Mouse (Mus musculus) lung, embryonic 14.5 days (tissue): Measurements from ENCODE around the gene Ang2. TPM values are rescaled to one million over a fixed set of nuclear protein-coding genes. Genes with fewer than 3 reads are reported as not detected.

ENCODE experiments used
- ATAC-seq: fragments of 200-750 bp; cut with Nextera tagmentation; 2 replicates; pipeline ENCODE4 v1.8.0; 2017; ENCODE audit warnings: mild to moderate bottlenecking, moderate TSS enrichment, moderate library complexity; ENCODE audit not compliant: insufficient read depth
- DNase-seq: peaks from one replicate; pipeline ENCODE4 v3.0.0-alpha.2; 2015
- H3K27ac ChIP-seq: fragments of 300-500 bp; sonication (generic); 2 replicates; pipeline ENCODE4 v1.5.1; 2014; ENCODE audit warnings: low read depth, mild to moderate bottlenecking, moderate library complexity
- H3K27me3 ChIP-seq: fragments of 300-500 bp; sonication (generic); 2 replicates; pipeline ENCODE4 v1.6.1; 2014; ENCODE audit warnings: low read length, control low read depth; ENCODE audit not compliant: insufficient read depth
- H3K36me3 ChIP-seq: fragments of 300-500 bp; sonication (generic); 2 replicates; pipeline ENCODE4 v1.6.1; 2014; ENCODE audit warnings: control low read depth; ENCODE audit not compliant: insufficient read depth
- H3K4me1 ChIP-seq: fragments of 300-500 bp; sonication (generic); 2 replicates; pipeline ENCODE4 v1.6.1; 2014; ENCODE audit warnings: antibody characterized with exemption, control low read depth; ENCODE audit not compliant: insufficient read depth
- H3K4me2 ChIP-seq: fragments of 300-500 bp; sonication (generic); 2 replicates; pipeline ENCODE4 v1.6.1; 2014; ENCODE audit warnings: mild to moderate bottlenecking
- H3K4me3 ChIP-seq: fragments of 300-500 bp; sonication (generic); 2 replicates; pipeline ENCODE4 v1.5.1; 2014; ENCODE audit warnings: low read depth, low read length
- H3K9ac ChIP-seq: fragments of 300-500 bp; sonication (generic); 2 replicates; pipeline ENCODE4 v1.6.1; 2014
- H3K9me3 ChIP-seq: fragments of 300-500 bp; sonication (generic); 2 replicates; pipeline ENCODE4 v1.6.1; 2016; ENCODE audit warnings: low read depth, low read length, control low read depth
- CTCF ChIP-seq: IDR thresholded peaks from 2 replicates; pipeline ENCODE4 v1.5.1; 2016; ENCODE audit warnings: antibody characterized with exemption, low read depth
- WGBS: fragments of 180-500 bp; shearing (Covaris S2); extraction: QIAGEN DNeasy Blood & Tissue Kit; methylation state at CpG from one replicate; pipeline ENCODE4 v1.1.7; 2014; 5-methylcytosine and 5-hydroxymethylcytosine counted together
- polyA plus RNA-seq: library from polyadenylated mRNA; unstranded; fragments of >200 nt; fragmentation: Nextera tagmentation; extraction: Ambion mirVana; gene quantifications from 2 replicates; pipeline ENCODE4 v1.2.1, GENCODE M21; 2014

Ang2 gene
- polyA plus RNA-seq, 1 experiment from 2014 or later, result not detected

DNA sequence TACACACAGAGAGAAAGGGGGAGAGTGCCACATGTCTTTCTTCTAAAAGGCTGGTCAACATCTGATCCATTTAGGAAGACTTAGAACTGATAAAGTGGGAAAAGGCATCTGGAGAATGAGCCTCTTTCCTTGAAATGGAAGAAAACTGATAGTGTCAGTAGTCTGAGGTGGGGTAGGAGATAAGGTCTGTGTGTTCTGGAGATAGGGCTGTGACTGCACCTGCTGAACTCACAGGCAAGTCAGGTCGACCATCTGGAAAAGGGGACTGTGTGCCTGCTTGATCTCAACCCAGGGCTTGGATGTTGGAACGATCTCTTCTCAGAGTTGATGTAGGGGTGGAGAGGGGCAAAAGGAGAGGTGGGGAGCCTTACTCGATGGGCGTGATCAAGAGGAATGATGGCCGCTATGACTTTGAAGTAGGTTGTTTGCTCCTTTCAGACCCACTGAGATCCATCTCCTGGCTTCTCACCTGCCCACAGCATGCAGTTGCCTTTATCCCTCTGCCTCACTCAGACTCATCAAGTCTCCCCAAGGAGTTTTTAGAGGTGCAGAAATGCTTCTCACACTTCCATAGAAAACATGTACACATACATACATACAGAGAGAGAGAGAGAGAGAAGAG lies 46.6 kb downstream of the Ang2 start:
- no peak for TF ChIP-seq CTCF
- no peak overlapping the region for H3K27ac ChIP-seq
- 30% methylated on average over 5 of the region's 5 CpGs for WGBS

GRCm38 (mm10) chr14:51150206-51150831 lies 48.6 kb downstream of the Ang2 start:
- Histone ChIP-seq H3K4me2 (no peak overlapping the region), H3K27ac (no peak overlapping the region), H3K9me3 (no peaks in the 10 kb centered on the region), H3K4me3 (no peak overlapping the region), H3K4me1 (no peaks in the 10 kb centered on the region), H3K36me3 (no peaks in the 10 kb centered on the region), H3K9ac (no peak overlapping the region), H3K27me3 (no peaks in the 10 kb centered on the region)
- TF ChIP-seq CTCF, result no peak
- WGBS, result 75% methylated on average over 3 of the region's 3 CpGs
- DNase-seq (no peak), ATAC-seq (no peak)

More for the DNA sequence above, 46.6 kb downstream of the Ang2 start:
- ATAC-seq (no peak), DNase-seq (no peak)
- Histone ChIP-seq H3K9ac (no peak overlapping the region), H3K4me1 (no peaks in the 10 kb centered on the region), H3K27me3 (no peaks in the 10 kb centered on the region), H3K4me2 (no peak overlapping the region), H3K9me3 (no peaks in the 10 kb centered on the region), H3K4me3 (no peak overlapping the region), H3K36me3 (no peaks in the 10 kb centered on the region)

- H3K4me2 ChIP-seq, result no peak overlapping the region
- no peak for TF ChIP-seq CTCF
- H3K27ac ChIP-seq, result no peak overlapping the region
- H3K4me1 ChIP-seq, result no peaks in the 10 kb centered on the region
- H3K36me3 ChIP-seq, result no peaks in the 10 kb centered on the region
- H3K27me3 ChIP-seq, result no peaks in the 10 kb centered on the region
- H3K9me3 ChIP-seq, result no peaks in the 10 kb centered on the region
- 40% methylated on average over 5 of the region's 5 CpGs for WGBS
- H3K9ac ChIP-seq, result no peak overlapping the region
- H3K4me3 ChIP-seq, result no peak overlapping the region
- no peak for DNase-seq
- no peak for ATAC-seq
These were observed 49.8 kb downstream of the Ang2 start for GRCm38 (mm10) chr14:51149164-51149563.

DNA sequence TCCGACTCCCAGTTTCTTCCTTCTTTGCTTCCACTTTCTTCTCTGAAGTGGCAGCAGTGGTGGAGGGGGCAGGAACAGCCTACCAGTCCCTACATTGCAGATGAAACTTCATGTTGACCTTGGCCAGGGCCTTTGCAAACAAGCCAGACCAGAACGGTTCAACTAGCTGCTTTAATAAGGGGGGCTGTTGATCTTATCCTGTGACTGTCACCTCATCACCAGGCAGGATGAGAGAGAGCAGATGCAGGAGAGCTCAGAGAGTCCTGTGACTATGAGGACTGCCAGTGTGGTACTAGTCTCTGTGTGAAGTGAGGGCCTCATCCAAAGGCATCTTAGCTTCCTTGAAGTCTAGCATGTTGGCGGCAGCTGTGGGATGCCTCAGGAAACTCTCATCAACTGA lies 50.9 kb downstream of the Ang2 start:
- Histone ChIP-seq H3K27ac (no peak overlapping the region), H3K9me3 (no peaks in the 10 kb centered on the region), H3K27me3 (no peaks in the 10 kb centered on the region), H3K4me2 (no peak overlapping the region), H3K36me3 (no peaks in the 10 kb centered on the region), H3K9ac (no peak overlapping the region), H3K4me1 (no peaks in the 10 kb centered on the region), H3K4me3 (no peak overlapping the region)
- DNase-seq (no peak), ATAC-seq (no peak)
- WGBS, result 51% methylated on average over 3 of the region's 3 CpGs
- no peak for TF ChIP-seq CTCF

DNA sequence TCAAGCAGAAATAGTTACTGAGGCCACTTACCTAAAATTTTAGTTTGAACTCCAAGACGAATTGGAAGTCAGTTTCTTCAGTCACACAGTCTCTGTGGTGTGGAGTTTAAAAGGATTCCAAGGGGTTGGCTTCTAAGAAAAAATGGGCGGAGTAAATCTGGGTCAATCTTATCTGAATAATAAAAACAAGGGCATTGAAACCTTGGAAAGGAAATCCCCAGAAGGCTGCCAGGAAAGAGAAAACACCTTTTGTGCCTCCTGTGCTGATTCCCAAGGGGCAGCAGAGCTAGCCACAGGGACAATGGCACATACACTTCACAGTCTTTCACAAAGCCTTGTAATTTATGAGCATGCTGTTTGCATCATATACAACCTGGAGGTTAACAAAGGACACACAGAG lies 52.3 kb downstream of the Ang2 start, which contains the start of gene Rnase1:
TSS of gene Rnase1 (minus strand) at position 101 of the 400 bp plus-strand sequence.
- Histone ChIP-seq H3K36me3 (no peaks in the 10 kb centered on the region), H3K9me3 (no peaks in the 10 kb centered on the region), H3K27ac (no peak within 1 kb of the TSS), H3K4me1 (no peaks in the 10 kb centered on the region), H3K27me3 (no peaks in the 10 kb centered on the region), H3K4me3 (no peak within 1 kb of the TSS), H3K4me2 (no peak within 1 kb of the TSS), H3K9ac (no peak within 1 kb of the TSS)
- WGBS, result 63% methylated on average over 2 of the region's 2 CpGs
- DNase-seq (no peak), ATAC-seq (no peak)
- TF ChIP-seq CTCF, result no peak

DNA sequence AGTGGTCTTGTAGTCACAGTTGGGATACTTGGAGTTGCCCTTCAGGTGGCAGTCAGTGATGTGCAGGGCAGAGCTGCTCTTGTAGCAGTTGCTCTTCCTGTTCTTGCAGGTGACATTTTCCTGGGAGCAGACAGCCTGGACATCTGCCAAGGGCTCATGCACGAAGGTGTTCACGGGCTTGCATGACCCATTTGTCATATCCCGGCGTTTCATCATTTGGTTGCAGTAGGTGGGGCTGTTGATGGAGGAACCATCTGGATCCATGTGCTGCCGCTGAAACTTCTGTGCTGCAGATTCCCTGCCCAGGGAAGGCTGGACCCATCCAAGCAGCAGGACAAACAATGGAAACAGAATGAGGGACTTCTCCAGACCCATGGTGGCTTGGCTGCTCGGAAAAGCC lies 53.4 kb downstream of the Ang2 start:
- no peaks in the 10 kb centered on the region for H3K36me3 ChIP-seq
- no peak overlapping the region for H3K27ac ChIP-seq
- 75% methylated on average over 6 of the region's 6 CpGs for WGBS
- no peak overlapping the region for H3K4me2 ChIP-seq
- no peaks in the 10 kb centered on the region for H3K4me1 ChIP-seq
- DNase-seq (no peak), ATAC-seq (no peak)
- H3K27me3 ChIP-seq, result no peaks in the 10 kb centered on the region
- no peak overlapping the region for H3K4me3 ChIP-seq
- TF ChIP-seq CTCF, result no peak
- no peaks in the 10 kb centered on the region for H3K9me3 ChIP-seq
- H3K9ac ChIP-seq, result no peak overlapping the region

Other genes starting within 250 kb of the Ang2 start
- gene Pnp2, start 243.2 kb downstream of the Ang2 start, polyA plus RNA-seq, result 0.42 and 0.76 TPM in 2 replicates
- 0.45 TPM in 1 of 2 replicates, not detected in the other for gene Rnase10, start 191.4 kb downstream of the Ang2 start, polyA plus RNA-seq
- not detected in 2 replicates for gene Rnase9, start 157.3 kb downstream of the Ang2 start, polyA plus RNA-seq
- gene Rnase11, start 149.0 kb downstream of the Ang2 start, polyA plus RNA-seq, result not detected in 2 replicates
- gene Rnase12, start 141.5 kb downstream of the Ang2 start, polyA plus RNA-seq, result not detected in 2 replicates
- not detected in 2 replicates for gene Olfr750, start 124.7 kb downstream of the Ang2 start, polyA plus RNA-seq
- 27.6 and 29.6 TPM in 2 replicates for gene Rnase4, start 108.1 kb downstream of the Ang2 start, polyA plus RNA-seq
- 5.2 and 5.6 TPM in 2 replicates for gene Ang, start 108.0 kb downstream of the Ang2 start, polyA plus RNA-seq
- gene Eddm3b, start 84.7 kb downstream of the Ang2 start, polyA plus RNA-seq, result not detected in 2 replicates
- gene Rnase6, start 75.2 kb downstream of the Ang2 start, polyA plus RNA-seq, result 1.2 and 1.4 TPM in 2 replicates
- 0.50 TPM in 1 of 2 replicates, not detected in the other for gene Rnase1, start 52.4 kb downstream of the Ang2 start, polyA plus RNA-seq
- not detected in 2 replicates for gene Rnase2b, start 36.9 kb downstream of the Ang2 start, polyA plus RNA-seq
- not detected in 2 replicates for gene Ear14, start 4.2 kb upstream of the Ang2 start, polyA plus RNA-seq
- gene Rnase2a, start 57.0 kb upstream of the Ang2 start, polyA plus RNA-seq, result not detected in 2 replicates
- not detected in 2 replicates for gene Gm7247, start 162.6 kb upstream of the Ang2 start, polyA plus RNA-seq
- gene Vmn2r88, start 211.7 kb upstream of the Ang2 start, polyA plus RNA-seq, result not detected in 2 replicates